Comparison of ENCODE assay signal across 9 mouse cellular contexts in genomic region chr10:52381321-52381801, GRCm38 (mm10). TPM values are rescaled to one million over a fixed set of nuclear protein-coding genes. Genes with fewer than 3 reads are reported as not detected.
DNase-seq lines count a peak whose midpoint lies in the region; ATAC-seq lines count a peak whose summit lies in the region.
"Had no signal": no experiment of that assay in that cellular context is flagged by ENCODE, and none has a peak within 500 bp of the region (broad histone marks: within the 10 kb centered on the region; RNA-seq: fewer than 3 reads in every experiment).

No protein-coding gene starts in this region.

- peak; percentile 69 for DNase-seq in embryo, embryonic 10.5 days (ENCODE audit: low spot score)
- DNase-seq in embryo, embryonic 9.5 days (ENCODE audit: extremely low spot score), result no peak
- peak; percentile 35 to 64 for DNase-seq in right cerebral cortex, adult 2 months (ENCODE audit: low spot score in 2 of 2)
- DNase-seq in right cerebral cortex, postnatal 25 days, result no peak
- peak; percentile 31 to 33 for DNase-seq in left cerebral cortex, postnatal 14 days (ENCODE audit: low spot score in 2 of 2)
- no peak for DNase-seq in cerebellum, adult 9-10 months

- ATAC-seq in erythroid progenitor cell, adult 5-6 weeks (replicated peaks; ENCODE audit: low FRiP score, poor library complexity, severe bottlenecking), result peak; percentile 16; the same call in 1 of the 2 replicates
- ATAC-seq in monocyte, adult 5-6 weeks (replicated peaks; ENCODE audit: insufficient number of reproducible peaks, low FRiP score, low TSS enrichment, poor library complexity, severe bottlenecking), result 0 out of 2 replicates have a peak, but pooled peaks have one; percentile 16

- intact Hi-C loops in left cerebral cortex, postnatal 14 days (cut with DNase I), result loop anchor here (5.0 to 10.0 kb wide), 2 partner anchors 49 to 277 kb away; no protein-coding TSS in a partner anchor

RNA-seq across cellular contexts. Expression of gene Gopc, which starts 0.6 kb away (rescaled TPM):
- total RNA-seq in erythroid progenitor cell, adult 5-6 weeks (2015; ENCODE audit: low replicate concordance), result 6.3 and 7.2 TPM in 2 replicates
- total RNA-seq in erythroid progenitor cell, adult 5-6 weeks (2017; ENCODE audit: low replicate concordance), result 1.1 and 6.4 TPM in 2 replicates
- total RNA-seq in left cerebral cortex, postnatal 14 days (2021), result 10 to 100 TPM; 51.1 to 52.7 TPM
- 28.0 to 31.4 TPM (median 29.3 TPM) in 3 replicates for total RNA-seq in monocyte, adult 5-6 weeks (2017)

RNA-seq across cellular contexts. Expression of gene Nepn, which starts 7.4 kb away (rescaled TPM):
- not detected in 2 replicates for total RNA-seq in erythroid progenitor cell, adult 5-6 weeks (2015; ENCODE audit: low replicate concordance)
- not detected in 2 replicates for total RNA-seq in erythroid progenitor cell, adult 5-6 weeks (2017; ENCODE audit: low replicate concordance)
- not detected for total RNA-seq in left cerebral cortex, postnatal 14 days (2021)
- not detected in 3 replicates for total RNA-seq in monocyte, adult 5-6 weeks (2017)
- total RNA-seq: left cerebral cortex, postnatal 25 days had no signal

RNA-seq across cellular contexts. Expression of gene Gm26741, which starts 22.8 kb away (rescaled TPM):
- not detected in 2 replicates for total RNA-seq in erythroid progenitor cell, adult 5-6 weeks (2015; ENCODE audit: low replicate concordance)
- not detected in 2 replicates for total RNA-seq in erythroid progenitor cell, adult 5-6 weeks (2017; ENCODE audit: low replicate concordance)
- not detected for total RNA-seq in left cerebral cortex, postnatal 14 days (2021)
- total RNA-seq in monocyte, adult 5-6 weeks (2017), result not detected in 3 replicates
- total RNA-seq: left cerebral cortex, postnatal 25 days had no signal

RNA-seq across cellular contexts. Expression of gene Nus1, which starts 36.0 kb away (rescaled TPM):
- total RNA-seq in erythroid progenitor cell, adult 5-6 weeks (2015; ENCODE audit: low replicate concordance), result 9.4 and 10.1 TPM in 2 replicates
- 4.7 and 10.8 TPM in 2 replicates for total RNA-seq in erythroid progenitor cell, adult 5-6 weeks (2017; ENCODE audit: low replicate concordance)
- total RNA-seq in left cerebral cortex, postnatal 14 days (2021), result 10 to 100 TPM; 61.3 to 68.3 TPM
- total RNA-seq in monocyte, adult 5-6 weeks (2017), result 26.5 to 31.3 TPM (median 30.0 TPM) in 3 replicates

Comparison
In these comparisons a context has a peak if more than half of its experiments do, and no peak if none do; other contexts are left out.
1. DNase-seq: peak in embryo, embryonic 10.5 days (single experiment), right cerebral cortex, adult 2 months (2 of 2) and left cerebral cortex, postnatal 14 days (2 of 2); none in embryo, embryonic 9.5 days (single experiment), right cerebral cortex, postnatal 25 days (single experiment) and cerebellum, adult 9-10 months (single experiment).